ENCODE assay signal across 8 mouse cellular contexts in the genomic region with DNA sequence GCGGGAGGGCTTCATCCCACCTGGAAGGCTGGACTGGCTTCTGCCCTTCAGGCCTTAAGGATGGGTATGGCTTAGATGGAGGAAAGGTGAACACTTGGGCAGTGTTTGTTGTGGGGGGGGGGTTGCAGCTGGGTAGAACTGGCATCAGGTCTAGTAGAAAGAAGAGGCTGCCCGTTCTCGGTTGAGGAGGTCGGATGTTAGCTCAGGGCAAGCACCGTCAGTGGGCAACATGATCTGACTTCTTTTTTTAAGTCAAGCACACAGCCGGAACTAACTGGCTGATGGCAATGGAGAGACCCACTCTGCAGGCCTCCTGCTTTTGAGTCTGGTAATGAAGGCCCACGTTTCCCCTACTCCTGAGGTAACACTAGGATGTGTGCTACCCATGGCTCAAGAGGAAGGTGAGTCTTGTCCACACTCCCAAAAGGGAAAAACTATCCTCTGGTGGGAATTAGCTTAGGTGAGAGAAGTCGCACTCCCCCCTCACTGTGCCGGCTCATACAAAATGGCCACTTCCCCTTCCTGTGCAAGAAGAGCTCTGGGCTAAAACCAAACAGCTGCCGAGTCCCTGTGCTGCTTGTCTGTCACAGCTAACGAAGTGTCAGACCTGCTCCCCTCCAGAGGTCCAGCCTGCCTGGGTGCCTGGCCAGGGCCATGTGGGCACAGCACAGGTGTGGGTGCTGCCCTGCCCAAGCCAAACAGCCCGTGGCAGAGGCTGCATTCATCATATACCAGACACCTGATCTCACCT.
DNase-seq lines count a peak whose midpoint lies in the region; ATAC-seq and TF ChIP-seq lines count a peak whose summit lies in the region.

No protein-coding gene starts in this region.

- no peaks in the 10 kb centered on the region for H3K27me3 ChIP-seq in heart, embryonic 10.5 days (ENCODE audit: insufficient read depth, poor library complexity, severe bottlenecking)
- H3K27me3 ChIP-seq in heart, embryonic 15.5 days = no peaks in the 10 kb centered on the region
- H3K27me3 ChIP-seq in midbrain, postnatal 0 days (ENCODE audit: insufficient read depth, low read length) = no peaks in the 10 kb centered on the region

- peak overlapping the region; percentile 81 for H3K27ac ChIP-seq in heart, embryonic 10.5 days
- H3K27ac ChIP-seq in heart, embryonic 15.5 days = peak overlapping the region; percentile 78
- H3K27ac ChIP-seq in midbrain, postnatal 0 days (ENCODE audit: low read depth, low read length) = 0 out of 2 replicates have a peak overlapping the region, but pooled peaks have one; percentile 26

- intact Hi-C loops in heart, postnatal 36 days (cut with DNase I) = loop anchor here (5.0 kb wide), 2 partner anchors 220 to 310 kb away; no protein-coding TSS in a partner anchor

- TF ChIP-seq CTCF in midbrain, postnatal 0 days (IDR thresholded peaks at IDR 0.05) = no peak

- peaks cover 16% of the 10 kb centered on the region for H3K36me3 ChIP-seq in heart, embryonic 10.5 days
- H3K36me3 ChIP-seq in heart, embryonic 15.5 days = no peaks in the 10 kb centered on the region; the same call in 1 of the 2 replicates
- no peaks in the 10 kb centered on the region for H3K36me3 ChIP-seq in midbrain, postnatal 0 days (ENCODE audit: insufficient read depth, low read length)

- WGBS in heart, embryonic 10.5 days = 53% methylated on average over 12 of the region's 12 CpGs
- WGBS in heart, embryonic 15.5 days = 50% methylated on average over 12 of the region's 12 CpGs
- 68% methylated on average over 12 of the region's 12 CpGs for WGBS in midbrain, postnatal 0 days

- H3K4me1 ChIP-seq in heart, embryonic 10.5 days = peaks cover 100% of the 10 kb centered on the region
- H3K4me1 ChIP-seq in heart, embryonic 15.5 days (replicated peaks) = peaks cover 97% of the 10 kb centered on the region
- peaks cover 28% of the 10 kb centered on the region for H3K4me1 ChIP-seq in midbrain, postnatal 0 days (ENCODE audit: insufficient read depth, low read length)

- H3K9me3 ChIP-seq in heart, embryonic 10.5 days = no peaks in the 10 kb centered on the region
- H3K9me3 ChIP-seq in heart, embryonic 15.5 days (replicated peaks) = no peaks in the 10 kb centered on the region
- no peaks in the 10 kb centered on the region for H3K9me3 ChIP-seq in midbrain, postnatal 0 days (ENCODE audit: low read length)

- peak overlapping the region; percentile 21; the same call in 1 of the 2 replicates for H3K4me2 ChIP-seq in heart, embryonic 15.5 days
- no peak overlapping the region for H3K4me2 ChIP-seq in midbrain, postnatal 0 days (ENCODE audit: low read depth, low read length, poor library complexity, severe bottlenecking)

- H3K9ac ChIP-seq in heart, embryonic 15.5 days = 0 out of 2 replicates have a peak overlapping the region, but pooled peaks have one; percentile 23
- no peak overlapping the region for H3K9ac ChIP-seq in midbrain, postnatal 0 days (replicated peaks; ENCODE audit: low read length, poor library complexity, severe bottlenecking)

- DNase-seq in heart, embryonic 10.5 days (ENCODE audit: low spot score) = no peak
- no peak for DNase-seq in heart, postnatal 36 days
- peak; percentile 3 for DNase-seq in right cerebral cortex, adult 18-20 months
- no peak for DNase-seq in right cerebral cortex, adult 2 months (ENCODE audit: low spot score in 2 of 2)
- no peak for DNase-seq in midbrain, postnatal 0 days (ENCODE audit: low spot score)
- DNase-seq in embryo, embryonic 9.5 days (ENCODE audit: extremely low spot score) = no peak
- DNase-seq in gastrocnemius, postnatal 10 days = no peak

- 0 out of 2 replicates have a peak overlapping the region, but pooled peaks have one; percentile 6 for H3K4me3 ChIP-seq in heart, embryonic 10.5 days
- no peak overlapping the region for H3K4me3 ChIP-seq in heart, embryonic 15.5 days
- no peak overlapping the region for H3K4me3 ChIP-seq in midbrain, postnatal 0 days (ENCODE audit: low read depth, low read length)

- no peak for ATAC-seq in heart, embryonic 15.5 days (replicated peaks; ENCODE audit: insufficient number of reproducible peaks, insufficient read depth, low FRiP score, low read depth)
- ATAC-seq in midbrain, postnatal 0 days (ENCODE audit: low FRiP score) = no peak

Comparison
In these comparisons a context has a peak if more than half of its experiments do, and no peak if none do; other contexts are left out.
1. H3K27ac ChIP-seq: peak in every context shown above with its lines; median percentile 81 in heart, embryonic 10.5 days; 78 in heart, embryonic 15.5 days; 26 in midbrain, postnatal 0 days.